Mouse (Mus musculus) Patski (cell line): ENCODE data around the gene Atp6v0a4. TPM values are rescaled to one million over a fixed set of nuclear protein-coding genes. Genes with fewer than 3 reads are reported as not detected.
A peak's percentile ranks its signal among the peaks of the same experiment; 100 is the strongest.

Experiments
- ATAC-seq: fragments of 100-300 bp; one replicate; pipeline ENCODE4 v1.8.0; 2021
- CTCF ChIA-PET: fragments of 350-600 bp; sonication (Branson Sonifier 250); formaldehyde crosslinking; loops from one replicate; lab custom pipeline; 2022; ENCODE audit warnings: inconsistent platforms; lab: Charles Lee
- POLR2A ChIA-PET: fragments of 350-600 bp; sonication (Branson Sonifier 250); formaldehyde crosslinking; loops from one replicate; lab custom pipeline; 2022; ENCODE audit warnings: antibody characterized with exemption, inconsistent platforms; lab: Charles Lee
- DNase-seq: peaks from one replicate; pipeline ENCODE4 v3.0.0-alpha.2; 2011; ENCODE audit warnings: low read depth, low spot score
- H3K27me3 ChIP-seq: fragments of 371-371 bp; one replicate; pipeline ENCODE4 v1.5.1; 2021
- CTCF ChIP-seq: fragments of 100-300 bp; IDR thresholded peaks from one replicate; pipeline ENCODE4 v1.5.1; 2021
- in situ Hi-C: fragments of 300-500 bp; cut with MboI; formaldehyde crosslinking; loops from 3 replicates; pipeline ENCODE4 v1.11.1; 2018; ENCODE audit warnings: low pct_unique_long_range_greater_than_20kb, mixed read lengths
- polyA plus RNA-seq: library from polyadenylated mRNA; unstranded; gene quantifications from one replicate; pipeline ENCODE4 v1.2.3, GENCODE M21; 2021

Gene Atp6v0a4
- polyA plus RNA-seq, 1 experiment from 2014 or later: 2.5 TPM

DNA sequence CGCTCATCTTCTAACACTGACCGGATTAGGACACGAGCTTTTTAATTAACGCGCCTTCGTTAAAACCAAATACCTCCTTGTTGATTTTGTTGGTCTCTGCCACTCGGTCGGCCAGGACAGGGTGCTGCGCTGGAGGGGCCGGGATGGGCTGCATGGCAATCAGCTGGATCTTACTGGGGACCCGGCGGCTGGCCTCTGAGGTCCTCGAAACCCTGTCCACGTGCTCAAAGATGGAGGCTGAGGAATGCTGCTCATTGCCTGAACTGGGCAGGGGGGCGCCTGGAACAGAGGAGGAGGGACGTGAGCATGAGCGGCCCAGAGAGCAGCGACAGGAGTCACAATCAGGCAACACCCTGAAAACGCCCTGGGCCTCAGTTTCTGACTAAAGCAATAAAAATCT, 25.1 kb upstream of the Atp6v0a4 start:
- POLR2A ChIA-PET: interaction anchor here (0.9 kb wide), 1 partner anchor 77 kb away, joined by 3 read pairs; no protein-coding TSS in a partner anchor
- in situ Hi-C loops: no loop called here

DNA sequence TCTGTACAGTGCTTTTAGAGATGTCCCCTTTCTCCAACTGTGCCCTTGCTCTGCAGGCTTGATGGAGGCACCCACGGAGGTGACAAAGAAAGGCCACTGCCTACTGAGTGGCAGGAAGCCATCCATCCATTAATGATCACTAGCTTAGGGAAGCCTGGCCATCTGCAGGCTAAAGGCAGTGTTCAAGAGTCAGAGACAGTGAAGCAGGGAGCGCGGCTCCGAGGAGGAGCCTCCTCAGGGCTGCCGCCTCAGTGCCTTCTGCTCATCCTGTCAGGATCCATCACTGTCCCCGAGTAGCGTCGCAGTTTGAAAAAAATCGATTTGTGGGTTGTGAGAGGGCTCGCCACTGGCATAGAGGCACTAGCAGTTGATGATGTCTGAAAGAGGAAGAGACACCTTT, 24.2 kb upstream of the Atp6v0a4 start:
- ATAC-seq (no peak), DNase-seq (no peak)
- in situ Hi-C loops: no loop called here
- CTCF ChIA-PET: no interaction called here
- no peak for TF ChIP-seq CTCF
- H3K27me3 ChIP-seq: no peaks in the 10 kb centered on the region
- POLR2A ChIA-PET: interaction anchor here (0.9 kb wide), 1 partner anchor 76 kb away, joined by 3 read pairs; no protein-coding TSS in a partner anchor

More for the DNA sequence above, 25.1 kb upstream of the Atp6v0a4 start:
- no peak for DNase-seq
- CTCF ChIA-PET: interaction anchor here (1.9 kb wide), 1 partner anchor 11 kb away, joined by 9 read pairs; no protein-coding TSS in a partner anchor
- TF ChIP-seq CTCF: no peak
- no peak for ATAC-seq
- no peaks in the 10 kb centered on the region for H3K27me3 ChIP-seq

DNA sequence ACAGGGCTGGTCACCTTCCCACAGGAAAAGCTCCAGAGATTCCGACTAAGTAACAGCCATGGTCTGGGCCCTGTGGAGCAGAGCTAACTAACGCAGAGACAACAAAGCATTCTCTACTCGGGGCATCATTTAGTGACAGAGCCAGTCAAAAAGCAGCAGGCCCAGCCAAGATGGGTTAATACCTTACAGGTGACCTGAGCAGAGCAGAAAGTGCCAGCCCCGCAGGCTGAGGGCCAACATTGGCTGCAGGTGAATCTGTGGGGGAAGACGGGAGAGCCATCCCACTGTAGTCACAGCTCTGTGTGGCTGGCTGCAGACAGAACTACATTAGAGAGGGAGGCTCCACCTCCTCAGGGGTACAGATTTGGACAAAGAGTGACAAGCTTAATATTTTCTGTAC, 22.9 kb upstream of the Atp6v0a4 start:
- TF ChIP-seq CTCF: no peak
- H3K27me3 ChIP-seq: no peaks in the 10 kb centered on the region
- ChIA-PET POLR2A (no interaction called here), CTCF (interaction anchor here (1.6 kb wide), 1 partner anchor 140 kb away, joined by 3 read pairs; no protein-coding TSS in a partner anchor)
- ATAC-seq: no peak
- DNase-seq: no peak
- in situ Hi-C loops: no loop called here

DNA sequence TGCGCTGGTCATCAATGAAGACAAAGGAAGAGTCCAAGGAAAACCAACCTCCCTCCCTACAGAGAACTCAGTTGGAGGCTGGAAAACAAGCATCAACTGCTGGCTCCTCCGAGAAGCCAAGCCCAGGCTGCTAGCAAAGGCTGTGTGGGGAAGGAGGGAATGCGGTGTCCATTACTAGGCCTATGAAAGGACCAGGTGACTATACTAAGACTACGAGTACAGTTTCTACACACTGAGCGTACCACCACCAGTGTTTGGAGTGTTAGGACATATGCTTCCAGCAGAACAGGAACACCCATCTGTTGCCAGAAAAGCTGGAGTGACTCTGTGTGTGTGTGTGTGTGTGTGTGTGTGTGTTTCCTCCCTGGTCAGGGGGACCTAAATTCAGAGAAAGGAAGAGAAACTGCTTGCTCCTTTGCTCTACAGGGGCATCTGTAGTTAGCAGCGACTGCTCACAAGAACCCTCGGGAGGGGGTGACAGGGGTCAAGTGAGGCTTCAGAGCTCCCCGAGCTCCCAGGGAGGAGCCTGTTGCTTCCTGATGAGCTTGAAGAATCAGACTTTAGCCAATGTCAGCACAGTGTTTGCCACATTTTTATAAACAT, 21.2 kb upstream of the Atp6v0a4 start:
- H3K27me3 ChIP-seq: no peaks in the 10 kb centered on the region
- POLR2A ChIA-PET: no interaction called here
- no peak for DNase-seq
- no peak for ATAC-seq
- no peak for TF ChIP-seq CTCF
- CTCF ChIA-PET: interaction anchor here (0.6 to 0.8 kb wide), 2 partner anchors 16 to 128 kb away, joined by 3 read pairs; no protein-coding TSS in a partner anchor
- in situ Hi-C loops: no loop called here

DNA sequence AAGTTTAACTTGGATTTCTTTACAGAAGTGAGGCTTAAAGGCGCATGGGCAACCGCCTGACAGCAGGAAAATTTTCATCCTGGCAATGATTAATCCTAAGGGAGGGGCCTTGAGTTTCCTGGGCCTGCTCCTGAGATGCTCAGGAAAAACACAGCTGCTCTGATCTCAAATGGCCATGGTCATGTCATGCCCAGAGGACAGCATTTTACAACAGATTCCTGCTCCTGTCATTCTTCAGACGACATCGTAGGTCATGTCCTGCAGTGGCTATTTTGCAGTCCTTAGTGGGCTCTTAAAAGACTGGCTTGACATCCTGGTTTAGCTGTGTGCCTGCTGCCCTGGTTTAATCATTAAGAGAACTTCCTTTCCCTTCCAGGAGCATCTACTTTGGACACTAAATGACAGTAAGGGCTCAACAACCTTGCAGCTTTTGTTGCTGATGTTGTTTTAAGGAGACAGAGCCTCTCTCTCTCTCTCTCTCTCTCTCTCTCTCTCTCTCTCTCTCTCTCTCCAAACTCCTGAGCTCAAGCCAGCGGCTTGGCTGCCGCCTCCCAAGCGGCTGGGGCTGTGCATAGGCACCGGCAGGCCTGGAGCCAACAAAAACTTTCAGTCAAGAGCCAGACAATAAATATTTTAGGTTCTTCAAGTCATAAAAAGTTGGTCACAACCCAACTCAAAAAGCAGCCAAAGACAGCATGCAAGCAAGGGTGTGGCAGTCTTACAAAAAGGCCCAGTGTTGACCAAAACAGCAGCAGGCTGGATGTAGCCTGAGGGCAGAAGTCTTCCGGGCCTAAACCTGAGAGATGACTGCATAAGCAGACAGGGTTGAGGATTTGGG, 20.0 kb upstream of the Atp6v0a4 start:
- no peaks in the 10 kb centered on the region for H3K27me3 ChIP-seq
- in situ Hi-C loops: no loop called here
- peak; percentile 66 for DNase-seq
- ATAC-seq: peak; percentile 61
- TF ChIP-seq CTCF: no peak
- POLR2A ChIA-PET: interaction anchor here (0.5 to 1.1 kb wide), 3 partner anchors 9 to 26 kb away, joined by 4 to 5 read pairs (median 5); no protein-coding TSS in a partner anchor
- CTCF ChIA-PET: interaction anchor here (0.8 to 1.6 kb wide), 4 partner anchors 10 to 78 kb away, joined by 3 to 4 read pairs (median 4); no protein-coding TSS in a partner anchor

DNA sequence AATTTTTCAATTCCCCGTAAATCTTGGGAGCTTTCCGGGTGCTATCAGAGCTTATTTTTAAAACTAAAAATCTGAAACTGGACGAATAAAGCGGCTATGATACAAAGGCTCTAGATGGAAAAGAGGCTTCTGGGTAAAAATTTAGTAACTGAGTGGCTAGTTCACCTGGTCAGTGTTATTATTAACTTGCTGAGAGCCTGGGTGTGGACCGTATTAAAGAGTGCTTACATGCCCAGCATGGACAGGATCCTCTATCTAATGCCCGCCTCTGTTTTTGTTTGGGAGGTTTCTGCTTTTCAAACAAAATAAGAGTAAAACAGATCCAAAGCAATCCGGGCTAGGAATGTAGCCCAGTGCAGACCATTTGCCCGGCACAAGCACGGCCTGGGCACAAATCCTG, 16.0 kb upstream of the Atp6v0a4 start:
- no peaks in the 10 kb centered on the region for H3K27me3 ChIP-seq
- ATAC-seq (no peak), DNase-seq (no peak)
- ChIA-PET POLR2A (no interaction called here), CTCF (no interaction called here)
- in situ Hi-C loops: no loop called here
- no peak for TF ChIP-seq CTCF

DNA sequence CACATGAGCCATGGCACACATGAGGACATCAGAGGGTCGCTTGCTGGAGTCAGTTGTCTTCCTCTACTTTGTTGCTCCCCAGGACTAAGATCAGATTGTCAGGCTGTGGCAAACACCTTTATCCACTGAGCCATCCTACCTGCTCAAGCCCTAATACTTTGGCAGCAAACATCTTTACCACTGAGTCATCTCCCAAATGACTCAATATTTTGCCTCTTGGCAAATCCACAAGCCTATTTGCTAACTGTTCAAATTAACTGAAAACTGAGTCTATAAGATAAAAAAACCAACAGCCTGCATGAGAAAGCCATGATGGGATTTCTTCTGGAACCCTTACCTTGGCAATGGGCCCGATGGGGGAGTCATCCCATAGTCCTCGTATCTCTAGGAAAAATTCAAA, 14.7 kb upstream of the Atp6v0a4 start:
- CTCF ChIA-PET: interaction anchor here (1.2 kb wide), 1 partner anchor 9 kb away, joined by 3 read pairs; no protein-coding TSS in a partner anchor
- H3K27me3 ChIP-seq: no peaks in the 10 kb centered on the region
- no peak for TF ChIP-seq CTCF
- ATAC-seq: peak; percentile 18
- peak; percentile 67 for DNase-seq
- POLR2A ChIA-PET: no interaction called here
- in situ Hi-C loops: no loop called here

DNA sequence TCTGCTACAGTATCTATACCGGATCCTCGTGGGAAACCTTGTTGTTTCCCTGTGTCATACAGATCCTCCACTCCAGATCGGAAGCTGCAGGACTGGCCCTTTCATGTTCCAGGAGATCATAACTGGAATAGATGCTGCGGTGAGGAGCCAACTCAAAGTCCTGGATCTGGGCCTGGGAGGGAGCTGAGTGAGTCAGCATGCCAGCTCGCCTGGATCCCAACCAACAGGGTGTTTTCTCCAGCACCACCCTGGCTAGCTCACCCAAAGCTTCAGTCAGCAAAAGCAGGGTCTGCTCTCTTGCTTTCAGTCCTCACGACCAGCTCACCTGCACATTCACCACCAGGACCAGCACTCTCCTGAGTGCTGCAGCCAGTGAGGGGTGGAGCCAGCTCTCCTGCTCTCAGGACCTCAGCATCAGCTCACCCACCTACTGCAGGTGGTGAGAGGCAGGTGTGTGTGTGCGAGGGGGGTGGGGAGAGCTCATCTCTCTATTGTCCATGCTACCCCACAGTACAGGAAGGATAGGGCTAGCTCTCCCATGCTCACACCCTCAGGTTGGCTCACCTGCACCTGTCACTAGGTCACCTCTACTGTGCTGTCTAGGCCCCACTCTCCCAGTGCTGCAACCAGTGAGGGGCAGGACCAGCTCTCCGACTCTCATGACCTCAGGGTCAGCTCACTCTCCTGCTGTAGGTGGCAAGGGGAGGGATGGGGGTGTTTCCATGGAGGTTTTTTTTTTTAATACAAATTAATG, 10.6 kb upstream of the Atp6v0a4 start:
- CTCF ChIA-PET: interaction anchor here (0.9 to 1.2 kb wide), 4 partner anchors 9 to 69 kb away, joined by 3 read pairs; no protein-coding TSS in a partner anchor
- no peak for TF ChIP-seq CTCF
- in situ Hi-C loops: no loop called here
- no peaks in the 10 kb centered on the region for H3K27me3 ChIP-seq
- ATAC-seq (peak; percentile 89), DNase-seq (no peak)
- POLR2A ChIA-PET: interaction anchor here (1.1 kb wide), 1 partner anchor 9 kb away, joined by 4 read pairs; no protein-coding TSS in a partner anchor

DNA sequence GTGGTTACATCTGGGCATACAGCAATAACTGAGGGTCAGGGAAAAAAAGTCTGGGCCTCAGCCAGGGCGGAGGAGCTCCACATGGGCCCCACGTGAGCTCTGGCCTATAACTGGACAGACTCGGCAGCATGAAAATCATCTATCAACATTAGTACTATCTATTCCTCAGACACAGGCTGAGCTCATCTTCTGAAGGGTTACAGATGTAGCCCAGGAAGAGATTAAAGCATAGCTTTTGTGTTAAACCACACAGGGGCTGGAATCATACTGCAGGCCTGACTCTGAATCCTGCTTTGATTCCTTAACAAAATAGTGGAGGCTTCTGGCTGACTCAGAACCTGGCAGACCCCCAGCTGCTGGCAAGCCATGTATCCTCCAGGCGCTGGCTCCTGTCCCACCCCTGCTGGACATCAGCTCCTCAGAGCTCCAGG, 7.4 kb upstream of the Atp6v0a4 start:
- CTCF ChIA-PET: interaction anchor here (0.9 to 1.4 kb wide), 5 partner anchors 12 to 61 kb away, joined by 3 to 6 read pairs (median 3); no protein-coding TSS in a partner anchor
- POLR2A ChIA-PET: interaction anchor here (0.6 to 0.7 kb wide), 2 partner anchors 21 to 28 kb away, joined by 3 to 4 read pairs; no protein-coding TSS in a partner anchor
- peak; percentile 65 for DNase-seq
- no peaks in the 10 kb centered on the region for H3K27me3 ChIP-seq
- no peak for TF ChIP-seq CTCF
- peak; percentile 75 for ATAC-seq
- in situ Hi-C loops: no loop called here
